Mouse (Mus musculus) kidney, postnatal 0 days (tissue): ENCODE data around the gene 4930432K21Rik. TPM values are rescaled to one million over a fixed set of nuclear protein-coding genes. Genes with fewer than 3 reads are reported as not detected.
A peak's percentile ranks its signal among the peaks of the same experiment; 100 is the strongest.

ENCODE experiments used
- ATAC-seq: fragments of 200-750 bp; cut with Nextera tagmentation; replicated peaks from 2 replicates; pipeline ENCODE4 v1.8.0; 2017; ENCODE audit warnings: low read depth, moderate number of reproducible peaks, moderate TSS enrichment, moderate library complexity; ENCODE audit not compliant: low FRiP score
- DNase-seq: peaks from one replicate; pipeline ENCODE4 v3.0.0-alpha.2; 2016; ENCODE audit warnings: low spot score
- H3K27ac ChIP-seq: fragments of 300-500 bp; sonication (generic); 2 replicates; pipeline ENCODE4 v1.5.1; 2014; ENCODE audit warnings: mild to moderate bottlenecking
- H3K27me3 ChIP-seq: fragments of 300-500 bp; sonication (generic); 2 replicates; pipeline ENCODE4 v1.6.1; 2014; ENCODE audit warnings: low read length, mixed read lengths; ENCODE audit not compliant: insufficient read depth
- H3K36me3 ChIP-seq: fragments of 300-500 bp; sonication (generic); 2 replicates; pipeline ENCODE4 v1.6.1; 2014; ENCODE audit warnings: low read length, mixed read lengths; ENCODE audit not compliant: insufficient read depth
- H3K4me1 ChIP-seq: fragments of 300-500 bp; sonication (generic); replicated peaks from 2 replicates; pipeline ENCODE4 v1.6.1; 2014; ENCODE audit warnings: antibody characterized with exemption, low read length, mixed read lengths; ENCODE audit not compliant: insufficient read depth
- H3K4me2 ChIP-seq: fragments of 300-500 bp; sonication (generic); 2 replicates; pipeline ENCODE4 v1.6.1; 2014; ENCODE audit warnings: mild to moderate bottlenecking, low read length, moderate library complexity, mixed read lengths
- H3K4me3 ChIP-seq: fragments of 300-500 bp; sonication (generic); replicated peaks from 2 replicates; pipeline ENCODE4 v1.5.1; 2014; ENCODE audit warnings: low read depth, low read length
- H3K9ac ChIP-seq: fragments of 300-500 bp; sonication (generic); 2 replicates; pipeline ENCODE4 v1.6.1; 2014; ENCODE audit warnings: low read depth, low read length
- H3K9me3 ChIP-seq: fragments of 300-500 bp; sonication (generic); replicated peaks from 2 replicates; pipeline ENCODE4 v1.6.1; 2016; ENCODE audit warnings: low read length, inconsistent platforms, mixed read lengths
- CTCF ChIP-seq: IDR thresholded peaks from 2 replicates; pipeline ENCODE4 v1.5.1; 2016; ENCODE audit warnings: antibody characterized with exemption, low read depth, mild to moderate bottlenecking, moderate library complexity
- WGBS: fragments of 180-500 bp; shearing (Covaris S2); extraction: QIAGEN DNeasy Blood & Tissue Kit; methylation state at CpG from one replicate; pipeline ENCODE4 v1.1.7; 2014; 5-methylcytosine and 5-hydroxymethylcytosine counted together
- polyA plus RNA-seq: library from polyadenylated mRNA; unstranded; fragments of >200 nt; fragmentation: Nextera tagmentation; extraction: Ambion mirVana; gene quantifications from 2 replicates; pipeline ENCODE4 v1.2.1, GENCODE M21; 2015

Gene 4930432K21Rik
- polyA plus RNA-seq, 1 experiment from 2014 or later, result 1.3 TPM

- DNase-seq (no peak), ATAC-seq (no peak)
- no peak for TF ChIP-seq CTCF
- Histone ChIP-seq H3K36me3 (no peaks in the 10 kb centered on the region), H3K4me3 (no peak overlapping the region), H3K4me1 (no peaks in the 10 kb centered on the region), H3K27ac (no peak overlapping the region), H3K9ac (no peak overlapping the region), H3K9me3 (no peaks in the 10 kb centered on the region), H3K4me2 (no peak overlapping the region), H3K27me3 (no peaks in the 10 kb centered on the region)
- 60% methylated on average over 2 of the region's 2 CpGs for WGBS
These were observed 21.1 kb upstream of the 4930432K21Rik start for GRCm38 (mm10) chr8:84126742-84127141.

GRCm38 (mm10) chr8:84127202-84127901, 20.5 kb upstream of the 4930432K21Rik start:
- H3K27ac ChIP-seq, result no peak overlapping the region
- no peak overlapping the region for H3K9ac ChIP-seq
- TF ChIP-seq CTCF, result no peak
- H3K4me2 ChIP-seq, result no peak overlapping the region
- H3K4me3 ChIP-seq, result no peak overlapping the region
- no peaks in the 10 kb centered on the region for H3K9me3 ChIP-seq
- no peak for ATAC-seq
- 58% methylated on average over 17 of the region's 17 CpGs for WGBS
- H3K36me3 ChIP-seq, result no peaks in the 10 kb centered on the region; the same call in 1 of the 2 replicates
- H3K27me3 ChIP-seq, result no peaks in the 10 kb centered on the region
- no peaks in the 10 kb centered on the region for H3K4me1 ChIP-seq
- DNase-seq, result no peak

GRCm38 (mm10) chr8:84128277-84128676, 19.5 kb upstream of the 4930432K21Rik start:
- Histone ChIP-seq H3K9me3 (no peaks in the 10 kb centered on the region), H3K36me3 (peaks cover 9% of the 10 kb centered on the region; the same call in 1 of the 2 replicates), H3K27me3 (no peaks in the 10 kb centered on the region), H3K9ac (no peak overlapping the region), H3K4me3 (no peak overlapping the region), H3K27ac (no peak overlapping the region), H3K4me1 (no peaks in the 10 kb centered on the region), H3K4me2 (no peak overlapping the region)
- WGBS, result 51% methylated on average over 8 of the region's 8 CpGs
- peak; percentile 33; the same call in 1 of the 2 replicates for TF ChIP-seq CTCF
- peak; percentile 9 for DNase-seq
- ATAC-seq, result no peak

- H3K9ac ChIP-seq, result no peak overlapping the region
- H3K27me3 ChIP-seq, result no peaks in the 10 kb centered on the region
- ATAC-seq (no peak; the same call in 1 of the 2 replicates), DNase-seq (no peak)
- no peaks in the 10 kb centered on the region for H3K9me3 ChIP-seq
- no peak overlapping the region for H3K4me2 ChIP-seq
- 42% methylated on average over 30 of the region's 30 CpGs for WGBS
- peaks cover 33% of the 10 kb centered on the region; the same call in 1 of the 2 replicates for H3K36me3 ChIP-seq
- no peak for TF ChIP-seq CTCF
- no peak overlapping the region for H3K4me3 ChIP-seq
- H3K27ac ChIP-seq, result no peak overlapping the region
- H3K4me1 ChIP-seq, result no peaks in the 10 kb centered on the region
These were observed 17.0 kb upstream of the 4930432K21Rik start for GRCm38 (mm10) chr8:84130806-84131205.

- Histone ChIP-seq H3K36me3 (peaks cover 47% of the 10 kb centered on the region), H3K4me3 (no peak overlapping the region), H3K4me2 (no peak overlapping the region), H3K27me3 (no peaks in the 10 kb centered on the region), H3K9me3 (no peaks in the 10 kb centered on the region), H3K4me1 (no peaks in the 10 kb centered on the region), H3K27ac (no peak overlapping the region), H3K9ac (no peak overlapping the region)
- 84% methylated on average over 8 of the region's 8 CpGs for WGBS
- no peak for DNase-seq
- TF ChIP-seq CTCF, result no peak
- no peak for ATAC-seq
These were observed 15.6 kb upstream of the 4930432K21Rik start for GRCm38 (mm10) chr8:84132225-84132624.

- H3K9me3 ChIP-seq, result no peaks in the 10 kb centered on the region
- no peak overlapping the region for H3K27ac ChIP-seq
- no peak overlapping the region for H3K4me2 ChIP-seq
- no peak for ATAC-seq
- H3K4me1 ChIP-seq, result no peaks in the 10 kb centered on the region
- DNase-seq, result no peak
- H3K4me3 ChIP-seq, result no peak overlapping the region
- WGBS, result 94% methylated on average over 3 of the region's 3 CpGs
- peaks cover 89% of the 10 kb centered on the region for H3K36me3 ChIP-seq
- H3K9ac ChIP-seq, result no peak overlapping the region
- H3K27me3 ChIP-seq, result no peaks in the 10 kb centered on the region
- TF ChIP-seq CTCF, result no peak
These were observed 10.0 kb upstream of the 4930432K21Rik start for GRCm38 (mm10) chr8:84137848-84138247.
